Mouse (Mus musculus) embryonic fibroblast, embryonic 13.5 days (primary cell): ENCODE results near the gene Papolb.

Experiments
- CTCF ChIP-seq: IDR thresholded peaks from 2 replicates; pipeline ENCODE4 v1.5.1; 2011; ENCODE audit warnings: mild to moderate bottlenecking, control low read depth, low read length, moderate library complexity, borderline replicate concordance; ENCODE audit not compliant: insufficient read depth
- POLR2A ChIP-seq: IDR thresholded peaks from 2 replicates; pipeline ENCODE4 v1.6.1; 2011; ENCODE audit warnings: low read depth, mild to moderate bottlenecking, control low read depth, low read length, moderate library complexity

- TF ChIP-seq CTCF (no peak), POLR2A (no peak)
These were observed 17.2 kb upstream of the Papolb start for GRCm38 (mm10) chr5:142547066-142547465.
